Mouse (Mus musculus): ENCODE measurements around the gene Bola1.
"Not testable (repeated sequence)": the region's sequence is repeated elsewhere in the genome, so short reads cannot be mapped to it uniquely, and the experiment has no call there.

Gene Bola1

DNA sequence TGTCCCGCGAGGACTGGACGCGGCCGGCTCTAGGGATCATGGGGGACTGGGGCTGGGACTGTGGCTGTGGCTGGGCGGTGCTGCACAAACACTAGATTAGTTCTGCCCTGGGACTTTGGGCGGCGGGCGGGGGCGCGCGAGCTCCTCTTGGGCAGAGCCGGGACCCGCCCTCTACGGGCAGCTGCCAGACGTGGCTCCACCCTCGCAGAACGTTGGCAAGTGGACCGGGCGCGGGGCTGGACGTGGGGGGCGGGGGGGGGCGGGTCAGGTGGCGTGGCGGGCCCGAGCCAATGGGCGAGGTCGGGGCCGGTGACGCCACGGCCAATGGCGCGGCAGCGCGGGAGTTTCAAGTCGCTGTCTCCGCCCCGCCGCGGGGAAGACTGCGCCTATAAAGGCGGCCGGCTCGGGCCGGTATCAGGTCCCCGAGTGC lies 26.9 kb upstream of the Bola1 start, which contains the start of gene Hist2h3c1:
TSS of gene Hist2h3c1 (plus strand) at position 259 of the 430 bp plus-strand sequence.
- not testable (repeated sequence) for DNase-seq

DNA sequence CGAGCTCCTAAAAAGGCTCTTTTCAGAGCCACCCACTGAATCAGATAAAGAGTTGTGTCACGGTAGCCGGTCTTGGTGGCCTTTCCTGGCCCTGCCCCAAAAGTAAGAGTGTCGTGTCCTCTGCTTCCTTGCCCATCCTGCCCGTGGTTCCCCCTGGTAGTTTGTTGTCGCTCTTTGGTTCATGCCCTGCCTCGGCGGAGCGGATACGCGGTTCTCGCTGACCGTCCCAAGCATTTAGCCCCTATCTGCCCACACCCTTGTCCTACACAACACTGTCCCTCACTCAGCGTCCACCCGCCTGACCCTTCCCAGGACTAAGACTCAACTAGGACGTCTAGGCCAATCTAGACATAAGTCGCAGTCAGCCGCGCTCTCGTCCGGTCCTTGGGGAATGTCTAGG lies 26.5 kb upstream of the Bola1 start:
- DNase-seq = not testable (repeated sequence)

- peak; percentile 89 for DNase-seq
These were observed 25.7 kb upstream of the Bola1 start, which contains the start of gene Hist2h2aa1 for GRCm38 (mm10) chr3:96245003-96245886. Gene Hist2h2aa1 (plus strand): TSS chr3:96245497.

DNA sequence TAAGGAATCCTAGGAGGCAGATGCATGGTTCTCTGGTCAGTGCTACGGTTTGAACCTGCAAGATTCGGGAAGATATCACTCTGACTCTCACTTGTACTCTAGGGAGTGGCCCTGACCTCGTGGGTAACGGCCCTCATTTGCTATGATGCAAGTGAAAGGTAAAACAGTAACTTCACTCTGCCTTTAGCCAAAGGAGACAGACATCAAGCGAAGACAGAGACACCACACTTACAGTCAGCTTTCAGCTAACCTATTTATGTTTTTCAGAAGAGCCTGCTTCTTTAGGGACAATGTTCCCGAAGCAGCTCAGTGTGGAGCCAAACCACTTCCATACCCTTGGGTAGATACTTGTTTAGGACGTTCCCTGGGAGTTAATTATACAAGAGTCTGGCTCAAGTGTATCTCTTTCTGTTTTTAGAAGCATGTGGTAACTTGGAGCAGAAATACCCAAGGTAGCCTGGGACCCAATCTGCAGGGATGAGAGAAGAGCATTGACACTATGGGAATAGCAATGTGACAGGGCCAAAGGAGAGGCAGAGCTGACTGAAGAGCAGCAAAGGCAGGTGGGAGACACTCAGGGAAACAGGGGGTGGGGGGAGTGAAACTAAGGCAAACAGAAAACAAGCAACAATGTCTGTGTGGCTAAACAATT lies 24.5 kb upstream of the Bola1 start:
- peak; percentile 70 for DNase-seq

GRCm38 (mm10) chr3:96240799-96241197 lies 21.3 kb upstream of the Bola1 start:
- DNase-seq = peak; percentile 32

GRCm38 (mm10) chr3:96239949-96240798 lies 20.7 kb upstream of the Bola1 start, which contains the start of gene Hist2h2aa2:
Gene Hist2h2aa2 (minus strand): TSS chr3:96240276.
- DNase-seq = peak; percentile 98

DNA sequence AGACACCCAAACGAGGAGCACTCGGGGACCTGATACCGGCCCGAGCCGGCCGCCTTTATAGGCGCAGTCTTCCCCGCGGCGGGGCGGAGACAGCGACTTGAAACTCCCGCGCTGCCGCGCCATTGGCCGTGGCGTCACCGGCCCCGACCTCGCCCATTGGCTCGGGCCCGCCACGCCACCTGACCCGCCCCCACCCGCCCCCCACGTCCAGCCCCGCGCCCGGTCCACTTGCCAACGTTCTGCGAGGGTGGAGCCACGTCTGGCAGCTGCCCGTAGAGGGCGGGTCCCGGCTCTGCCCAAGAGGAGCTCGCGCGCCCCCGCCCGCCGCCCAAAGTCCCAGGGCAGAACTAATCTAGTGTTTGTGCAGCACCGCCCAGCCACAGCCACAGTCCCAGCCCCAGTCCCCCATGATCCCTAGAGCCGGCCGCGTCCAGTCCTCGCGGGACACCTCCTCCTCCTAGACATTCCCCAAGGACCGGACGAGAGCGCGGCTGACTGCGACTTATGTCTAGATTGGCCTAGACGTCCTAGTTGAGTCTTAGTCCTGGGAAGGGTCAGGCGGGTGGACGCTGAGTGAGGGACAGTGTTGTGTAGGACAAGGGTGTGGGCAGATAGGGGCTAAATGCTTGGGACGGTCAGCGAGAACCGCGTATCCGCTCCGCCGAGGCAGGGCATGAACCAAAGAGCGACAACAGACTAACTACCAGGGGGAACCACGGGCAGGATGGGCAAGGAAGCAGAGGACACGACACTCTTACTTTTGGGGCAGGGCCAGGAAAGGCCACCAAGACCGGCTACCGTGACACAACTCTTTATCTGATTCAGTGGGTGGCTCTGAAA lies 19.7 kb upstream of the Bola1 start, which contains the start of gene Hist2h3c2:
TSS of gene Hist2h3c2 (minus strand) at position 174 of the 840 bp plus-strand sequence.
- DNase-seq = peak; percentile 48

GRCm38 (mm10) chr3:96237904-96238511 lies 18.5 kb upstream of the Bola1 start:
- DNase-seq = no peak

DNA sequence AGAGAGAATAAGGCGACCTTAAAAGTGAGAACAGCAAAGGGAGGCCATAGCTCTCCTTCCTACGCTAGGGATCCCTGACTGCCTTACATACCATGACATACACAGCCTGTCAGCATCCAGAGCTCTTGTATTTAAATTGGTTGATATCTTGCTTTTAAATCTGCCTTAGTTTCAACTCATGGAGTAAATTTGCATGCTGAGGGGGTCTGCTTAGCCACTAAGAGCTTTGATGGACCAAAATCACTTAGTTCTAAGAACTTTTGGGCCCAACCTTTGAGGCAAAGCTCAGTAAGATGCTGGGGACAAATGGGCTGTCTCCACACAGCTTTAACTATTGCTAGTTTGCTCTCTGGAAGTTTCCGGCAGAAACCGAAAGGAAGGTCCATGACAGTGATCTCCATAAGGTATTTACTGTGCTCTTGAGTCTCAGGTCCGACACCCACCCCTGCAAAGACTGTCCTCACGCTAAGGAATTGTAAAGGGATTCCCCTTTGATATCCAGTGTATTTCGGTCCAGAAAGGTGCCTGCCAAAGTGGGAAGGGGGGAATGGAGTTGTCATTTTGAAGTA lies 17.9 kb upstream of the Bola1 start:
- no peak for DNase-seq

DNA sequence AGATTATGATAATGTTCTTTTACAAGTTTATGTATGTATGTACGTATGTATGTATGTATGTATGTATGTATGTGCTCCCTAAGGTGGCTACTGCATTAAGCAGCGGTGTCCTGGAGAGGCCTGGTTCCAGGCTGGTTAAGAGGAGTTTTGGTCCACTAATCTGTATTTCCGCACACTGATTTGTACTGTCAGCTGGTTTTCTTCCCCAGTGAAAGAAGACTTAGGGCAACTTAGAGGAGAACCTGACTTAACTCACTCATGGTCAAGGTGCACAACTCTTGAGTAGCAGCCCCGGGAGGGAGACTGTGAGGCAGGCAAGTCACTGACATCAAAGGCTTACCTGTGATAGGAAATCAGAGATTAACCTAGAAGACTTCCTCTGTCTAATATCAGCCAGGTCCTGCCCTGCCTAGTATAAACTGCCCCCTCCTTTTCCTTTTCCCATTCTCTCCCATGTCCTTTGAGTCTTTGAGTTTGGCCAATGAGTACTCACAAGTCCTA lies 17.4 kb upstream of the Bola1 start:
- DNase-seq = no peak

- DNase-seq = no peak
These were observed 16.3 kb upstream of the Bola1 start for GRCm38 (mm10) chr3:96235836-96236235.

DNA sequence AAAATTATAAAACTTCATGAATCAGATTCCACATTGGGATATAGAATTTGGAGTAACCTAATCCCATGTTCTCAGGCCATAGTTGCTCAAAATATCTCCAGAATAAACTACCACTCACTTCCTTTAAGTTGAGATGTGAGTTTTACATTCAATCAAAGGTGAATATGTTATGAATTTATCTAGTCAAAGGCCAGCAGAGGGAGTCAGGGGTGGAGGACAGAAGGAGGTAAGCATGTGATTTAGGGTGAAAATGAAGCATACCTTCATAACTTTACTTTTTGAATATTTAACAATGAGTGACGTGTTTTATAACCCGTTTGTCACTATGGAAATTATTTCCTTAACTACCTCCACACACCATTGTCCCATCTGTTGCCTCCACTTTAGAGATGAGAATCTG lies 15.4 kb upstream of the Bola1 start:
- DNase-seq = no peak

DNA sequence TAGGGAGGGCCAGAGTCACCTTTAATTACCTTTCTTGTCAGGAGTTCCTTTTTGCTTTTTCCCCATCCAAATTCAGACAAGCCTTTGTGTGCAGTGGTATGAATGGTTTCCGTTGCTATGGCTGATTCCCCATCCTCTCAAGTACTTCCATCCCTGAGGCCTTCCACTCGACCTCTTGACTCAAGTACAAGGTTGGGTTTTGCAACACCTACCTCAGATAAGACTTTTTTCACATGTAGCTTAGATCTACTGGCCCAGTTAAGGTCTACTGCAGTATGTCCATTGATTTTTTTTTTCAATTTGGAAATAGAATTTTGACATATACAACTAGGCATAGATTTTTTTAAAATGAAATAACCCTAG lies 12.2 kb upstream of the Bola1 start:
- DNase-seq = no peak

GRCm38 (mm10) chr3:96230910-96231757 lies 11.6 kb upstream of the Bola1 start:
- no peak for DNase-seq

GRCm38 (mm10) chr3:96230404-96230803 lies 10.9 kb upstream of the Bola1 start:
- DNase-seq = no peak

DNA sequence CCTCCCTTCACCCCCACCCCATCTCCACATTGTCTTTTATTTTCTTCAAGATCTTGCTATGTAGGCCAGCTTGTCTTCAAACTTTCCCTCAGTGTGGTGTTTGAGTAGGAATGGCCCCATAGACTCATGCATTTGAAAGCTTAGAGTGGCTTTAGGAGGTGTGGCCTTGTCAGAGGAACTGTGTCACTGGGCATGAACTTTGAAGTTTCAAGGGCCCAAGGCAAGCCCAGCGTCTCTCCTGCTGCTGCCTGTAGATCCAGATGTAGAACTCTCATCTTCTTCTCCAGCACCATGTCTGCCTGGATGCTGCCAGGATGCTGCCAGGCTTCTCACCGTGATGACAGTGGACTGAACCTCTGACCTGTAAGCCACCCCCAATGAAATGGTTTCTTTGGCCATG lies 9.3 kb upstream of the Bola1 start:
- no peak for DNase-seq

DNA sequence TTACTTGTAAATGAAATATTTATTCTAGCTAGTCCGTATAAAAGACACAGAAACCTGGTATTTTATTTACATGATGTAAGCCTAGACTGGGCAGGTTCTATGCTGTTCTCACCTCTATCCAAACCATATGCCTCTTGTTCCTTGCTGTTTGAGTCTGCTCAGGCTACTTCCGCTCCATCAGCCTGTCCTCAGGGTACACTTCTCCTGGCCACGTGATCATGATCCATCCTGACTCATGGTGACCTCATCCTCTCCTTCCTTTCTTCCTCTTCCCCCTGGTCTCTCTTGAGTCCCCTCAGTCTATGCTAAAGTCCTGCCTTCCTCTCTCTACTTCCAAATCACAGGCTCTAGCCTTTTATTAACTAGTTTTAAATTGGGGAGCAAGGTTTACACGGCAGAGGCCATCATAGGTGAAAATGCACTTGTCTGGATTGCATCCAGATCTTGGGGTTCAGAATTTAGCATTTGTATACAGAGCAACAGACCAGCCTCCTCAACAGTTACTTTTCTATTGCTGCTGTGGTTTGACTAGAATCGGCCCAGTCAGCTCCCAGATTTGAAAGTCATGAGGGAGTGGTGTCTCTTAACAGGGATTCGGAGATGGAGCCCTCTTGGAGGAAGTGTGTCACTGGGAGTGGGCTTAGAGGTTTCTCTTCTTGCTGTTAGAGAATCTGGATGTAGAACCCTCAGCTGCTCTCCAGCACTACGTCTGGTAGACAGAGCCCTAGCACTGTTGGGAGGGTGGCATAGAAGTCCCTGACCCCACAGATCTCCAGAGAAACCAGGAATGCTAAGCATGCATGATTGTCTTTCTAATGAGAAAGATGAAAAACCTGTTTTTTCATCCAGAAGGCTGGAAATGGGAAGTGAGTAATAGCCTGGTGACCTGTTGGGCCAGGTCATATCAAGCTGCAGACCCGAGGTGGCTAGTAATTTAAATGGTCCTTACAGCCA lies 7.5 kb upstream of the Bola1 start:
- DNase-seq = no peak

GRCm38 (mm10) chr3:96225421-96225820 lies 5.9 kb upstream of the Bola1 start:
- DNase-seq = no peak

DNA sequence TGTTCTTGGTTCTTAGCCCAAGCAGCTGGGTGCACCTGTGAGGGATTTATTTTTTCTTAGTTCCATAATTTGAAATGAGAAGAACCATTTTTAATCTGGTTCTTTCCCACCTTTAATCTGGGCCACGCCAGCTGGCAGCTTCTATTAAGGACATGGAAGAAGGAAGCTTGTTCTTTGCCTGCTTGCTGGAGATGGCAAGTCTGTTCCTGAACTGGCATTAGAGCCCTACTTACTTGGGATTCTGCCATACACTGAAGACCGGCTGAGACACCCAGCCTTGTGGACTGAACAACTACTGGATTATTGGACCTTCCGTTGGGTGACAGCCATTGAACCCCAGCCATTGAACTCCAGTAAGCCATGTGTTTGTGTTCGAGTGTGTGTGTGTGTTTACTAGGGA lies 3.3 kb upstream of the Bola1 start:
- no peak for DNase-seq
